Comparison of ENCODE assay signal across 18 mouse cellular contexts in the genomic region with DNA sequence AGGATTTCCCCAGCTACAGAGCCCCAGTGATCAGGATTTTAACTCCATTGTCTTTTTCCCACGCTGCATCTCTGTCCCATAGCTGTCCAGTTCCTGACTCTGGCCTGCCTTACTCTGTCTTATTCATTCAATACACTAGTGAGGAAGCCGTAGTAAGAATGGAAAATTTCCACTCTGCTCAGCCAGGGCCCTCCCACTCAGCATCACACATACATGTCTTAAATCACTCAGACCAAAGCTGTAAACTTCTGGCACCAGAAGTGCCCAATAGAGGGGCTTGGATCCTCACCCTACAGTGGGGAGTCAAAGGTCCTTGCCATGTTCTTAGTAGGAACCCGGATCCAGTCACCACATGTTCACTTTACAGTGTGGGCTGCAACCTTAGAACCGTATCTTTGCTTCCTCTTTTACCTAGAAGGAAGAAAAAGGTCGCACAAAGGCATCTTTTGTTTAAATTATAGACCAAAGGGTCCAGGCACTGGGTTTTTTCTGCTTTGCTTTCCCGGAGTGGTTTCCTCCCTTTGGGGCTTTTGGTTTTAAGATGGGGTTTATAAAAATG. TPM values are rescaled to one million over a fixed set of nuclear protein-coding genes. Genes with fewer than 3 reads are reported as not detected.
A peak's percentile ranks its signal among the peaks of the same experiment; 100 is the strongest.
DNase-seq lines count a peak whose midpoint lies in the region; ATAC-seq and TF ChIP-seq lines count a peak whose summit lies in the region.
"Had no signal": no experiment of that assay in that cellular context is flagged by ENCODE, and none has a peak within 500 bp of the region (broad histone marks: within the 10 kb centered on the region; RNA-seq: fewer than 3 reads in every experiment).

No protein-coding gene starts in this region.

- no peak for TF ChIP-seq EP300 in stomach, postnatal 0 days (optimal IDR thresholded peaks at IDR 0.05)

- H3K27ac ChIP-seq in embryonic facial prominence, embryonic 14.5 days (replicated peaks; ENCODE audit: low read depth, low read length) = no peak overlapping the region
- no peak overlapping the region for H3K27ac ChIP-seq in embryonic facial prominence, embryonic 10.5 days (replicated peaks)
- H3K27ac ChIP-seq in intestine, postnatal 0 days (ENCODE audit: low read depth, low read length) = peak overlapping the region; percentile 15
- H3K27ac ChIP-seq in stomach, postnatal 0 days (replicated peaks) = peak overlapping the region; percentile 74
- H3K27ac ChIP-seq: gastrocnemius, adult 2 months; hindbrain, embryonic 14.5 days; liver, embryonic 13.5 days had no signal

- H3K9ac ChIP-seq in embryonic facial prominence, embryonic 14.5 days (ENCODE audit: low read depth, low read length) = no peak overlapping the region
- H3K9ac ChIP-seq in intestine, postnatal 0 days (ENCODE audit: low read depth, low read length) = no peak overlapping the region
- H3K9ac ChIP-seq in stomach, postnatal 0 days (ENCODE audit: low read length) = no peak overlapping the region
- H3K9ac ChIP-seq: hindbrain, embryonic 14.5 days; liver, embryonic 13.5 days had no signal

- H3K27me3 ChIP-seq in embryonic facial prominence, embryonic 14.5 days (replicated peaks; ENCODE audit: control insufficient read depth, insufficient read depth, low read length) = no peaks in the 10 kb centered on the region
- no peaks in the 10 kb centered on the region for H3K27me3 ChIP-seq in embryonic facial prominence, embryonic 10.5 days (replicated peaks; ENCODE audit: low read depth, poor library complexity, severe bottlenecking)
- H3K27me3 ChIP-seq in intestine, postnatal 0 days (replicated peaks; ENCODE audit: control insufficient read depth, insufficient read depth, low read length) = no peaks in the 10 kb centered on the region
- H3K27me3 ChIP-seq in stomach, postnatal 0 days (ENCODE audit: control insufficient read depth, insufficient read depth, low read length) = no peaks in the 10 kb centered on the region
- H3K27me3 ChIP-seq: liver, embryonic 13.5 days had no signal

- TF ChIP-seq CTCF in intestine, postnatal 0 days (IDR thresholded peaks at IDR 0.05; ENCODE audit: low read depth) = no peak
- TF ChIP-seq CTCF in stomach, postnatal 0 days (IDR thresholded peaks at IDR 0.05; ENCODE audit: low read depth) = no peak

- H3K4me2 ChIP-seq in embryonic facial prominence, embryonic 14.5 days (ENCODE audit: low read depth, low read length) = no peak overlapping the region
- H3K4me2 ChIP-seq in intestine, postnatal 0 days (replicated peaks; ENCODE audit: low read depth) = no peak overlapping the region
- no peak overlapping the region for H3K4me2 ChIP-seq in stomach, postnatal 0 days (replicated peaks; ENCODE audit: low read depth)
- H3K4me2 ChIP-seq: heart, embryonic 11.5 days; hindbrain, embryonic 14.5 days; liver, embryonic 13.5 days; midbrain, embryonic 11.5 days had no signal

- ATAC-seq in embryonic facial prominence, embryonic 14.5 days (ENCODE audit: low read depth) = 0 out of 2 replicates have a peak, but pooled peaks have one; percentile 58
- peak; percentile 43 for ATAC-seq in intestine, postnatal 0 days
- ATAC-seq in stomach, postnatal 0 days (ENCODE audit: low FRiP score, low TSS enrichment) = no peak
- ATAC-seq: forebrain, embryonic 14.5 days had no signal

- DNase-seq in embryonic facial prominence, embryonic 14.5 days (ENCODE audit: low spot score) = no peak
- no peak for DNase-seq in embryonic facial prominence, embryonic 10.5 days (ENCODE audit: low spot score)
- peak; percentile 34 for DNase-seq in kidney, postnatal 10 days
- DNase-seq in kidney, adult 18-20 months = no peak
- peak; percentile 34 for DNase-seq in stomach, postnatal 0 days (ENCODE audit: low spot score)
- DNase-seq in gastrocnemius, postnatal 36 days = no peak
- no peak for DNase-seq in thymus, adult 18-20 months
- DNase-seq: liver, embryonic 13.5 days; right cerebral cortex, postnatal 14 days; thymus, postnatal 36 days had no signal

- no peaks in the 10 kb centered on the region for H3K4me1 ChIP-seq in embryonic facial prominence, embryonic 14.5 days (ENCODE audit: control insufficient read depth, insufficient read depth, low read length)
- H3K4me1 ChIP-seq in embryonic facial prominence, embryonic 10.5 days = peaks cover 18% of the 10 kb centered on the region
- H3K4me1 ChIP-seq in intestine, postnatal 0 days (replicated peaks; ENCODE audit: control insufficient read depth, insufficient read depth, low read length) = no peaks in the 10 kb centered on the region
- H3K4me1 ChIP-seq in stomach, postnatal 0 days (replicated peaks; ENCODE audit: control insufficient read depth, insufficient read depth) = no peaks in the 10 kb centered on the region

- no peaks in the 10 kb centered on the region for H3K9me3 ChIP-seq in embryonic facial prominence, embryonic 14.5 days (ENCODE audit: control insufficient read depth, low read length)
- H3K9me3 ChIP-seq in embryonic facial prominence, embryonic 10.5 days = no peaks in the 10 kb centered on the region
- H3K9me3 ChIP-seq in intestine, postnatal 0 days (ENCODE audit: control insufficient read depth) = no peaks in the 10 kb centered on the region
- H3K9me3 ChIP-seq in stomach, postnatal 0 days (ENCODE audit: control insufficient read depth, low read length) = no peaks in the 10 kb centered on the region
- H3K9me3 ChIP-seq: liver, embryonic 13.5 days had no signal

- intact Hi-C loops in gastrocnemius, postnatal 36 days (cut with DNase I) = no loop called here

- WGBS in embryonic facial prominence, embryonic 14.5 days = 54% methylated on average over 6 of the region's 6 CpGs
- WGBS in embryonic facial prominence, embryonic 10.5 days = 70% methylated on average over 6 of the region's 6 CpGs
- WGBS in intestine, postnatal 0 days = 21% methylated on average over 6 of the region's 6 CpGs
- 27% methylated on average over 6 of the region's 6 CpGs for WGBS in stomach, postnatal 0 days

- H3K4me3 ChIP-seq in embryonic facial prominence, embryonic 14.5 days (ENCODE audit: low read depth, low read length) = no peak overlapping the region
- H3K4me3 ChIP-seq in embryonic facial prominence, embryonic 10.5 days = no peak overlapping the region
- H3K4me3 ChIP-seq in intestine, postnatal 0 days (ENCODE audit: low read depth, low read length) = no peak overlapping the region
- H3K4me3 ChIP-seq in stomach, postnatal 0 days (ENCODE audit: low read depth, low read length) = no peak overlapping the region
- H3K4me3 ChIP-seq: gastrocnemius, adult 2 months; liver, embryonic 13.5 days; myocyte had no signal

- H3K36me3 ChIP-seq in embryonic facial prominence, embryonic 14.5 days (ENCODE audit: control insufficient read depth, insufficient read depth, low read length) = no peaks in the 10 kb centered on the region
- no peaks in the 10 kb centered on the region for H3K36me3 ChIP-seq in embryonic facial prominence, embryonic 10.5 days (replicated peaks)
- H3K36me3 ChIP-seq in intestine, postnatal 0 days (ENCODE audit: control insufficient read depth, insufficient read depth) = no peaks in the 10 kb centered on the region
- no peaks in the 10 kb centered on the region for H3K36me3 ChIP-seq in stomach, postnatal 0 days (ENCODE audit: control insufficient read depth, insufficient read depth, low read length)
- H3K36me3 ChIP-seq: liver, embryonic 13.5 days had no signal

RNA-seq across cellular contexts. Expression of gene 9130230L23Rik, which starts 3.4 kb away (rescaled TPM):
- 0.20 and 0.45 TPM in 2 replicates for polyA plus RNA-seq in embryonic facial prominence, embryonic 14.5 days (2014; fragmentation: Nextera tagmentation; extraction: Ambion mirVana)
- not detected in 2 replicates for polyA plus RNA-seq in embryonic facial prominence, embryonic 10.5 days (2016; fragmentation: Nextera tagmentation; extraction: Ambion mirVana)
- 6.7 and 7.0 TPM in 2 replicates for polyA plus RNA-seq in intestine, postnatal 0 days (2015; fragmentation: Nextera tagmentation; extraction: Ambion mirVana)
- polyA plus RNA-seq in stomach, postnatal 0 days (2015; fragmentation: Nextera tagmentation; extraction: Ambion mirVana) = 4.7 and 4.8 TPM in 2 replicates
- total RNA-seq in gastrocnemius, postnatal 36 days (2021) = not detected
- total RNA-seq: layer of hippocampus, adult 18-20 months had no signal
- polyA plus RNA-seq: forebrain, embryonic 14.5 days; hindbrain, embryonic 14.5 days; liver, embryonic 13.5 days; midbrain, embryonic 11.5 days had no signal

Comparison
In these comparisons a context has a peak if more than half of its experiments do, and no peak if none do; other contexts are left out.
1. DNase-seq: peak in kidney, postnatal 10 days (single experiment) and stomach, postnatal 0 days (single experiment); none in embryonic facial prominence, embryonic 14.5 days (single experiment), embryonic facial prominence, embryonic 10.5 days (single experiment), kidney, adult 18-20 months (single experiment), gastrocnemius, postnatal 36 days (0 of 2) and thymus, adult 18-20 months (0 of 2).
2. H3K27ac ChIP-seq: peak in intestine, postnatal 0 days (single experiment) and stomach, postnatal 0 days (single experiment); none in embryonic facial prominence, embryonic 14.5 days (single experiment) and embryonic facial prominence, embryonic 10.5 days (single experiment).